Mouse (Mus musculus): Measurements from ENCODE around the gene Uvssa. TPM values are rescaled to one million over a fixed set of nuclear protein-coding genes. Genes with fewer than 3 reads are reported as not detected.

The Uvssa gene
- total RNA-seq, 2 experiments from 2014 or later, result 8.1 to 14.0 TPM

DNA sequence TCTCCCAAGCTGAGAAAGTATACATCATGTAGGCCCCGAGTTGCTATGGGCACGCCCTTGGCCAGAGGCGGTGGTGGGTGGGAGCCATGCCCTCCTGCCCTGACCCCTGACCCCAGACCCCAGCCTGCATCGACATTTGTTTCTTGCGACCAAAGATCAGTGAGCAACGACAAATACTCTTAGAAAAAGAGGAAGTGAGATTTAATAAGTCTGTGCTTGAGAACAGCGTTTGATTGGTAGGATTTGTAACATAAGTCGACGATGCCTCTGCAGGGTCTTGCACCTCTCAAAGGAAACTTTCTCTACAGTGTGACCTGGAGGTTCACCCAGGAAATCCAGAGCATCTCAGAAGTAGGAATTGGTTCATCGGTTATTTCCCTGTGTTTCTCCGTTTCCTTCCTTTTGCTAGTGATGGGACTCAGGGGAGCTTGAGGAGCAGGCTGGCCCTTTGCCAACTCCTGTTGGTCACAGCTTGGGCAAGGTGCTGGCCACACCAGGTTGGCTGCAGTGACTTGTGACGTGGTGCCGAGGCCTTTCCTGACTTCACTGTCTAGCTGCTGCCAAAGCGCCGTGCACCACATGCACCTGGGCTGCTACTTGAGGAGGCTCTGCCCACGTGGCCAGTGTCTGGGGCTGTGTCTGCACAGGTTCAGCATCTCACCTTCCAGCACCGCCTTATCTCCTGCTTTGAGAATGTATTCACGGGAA, 5.9 kb upstream of the Uvssa start:
- peak; percentile 36 for DNase-seq

DNA sequence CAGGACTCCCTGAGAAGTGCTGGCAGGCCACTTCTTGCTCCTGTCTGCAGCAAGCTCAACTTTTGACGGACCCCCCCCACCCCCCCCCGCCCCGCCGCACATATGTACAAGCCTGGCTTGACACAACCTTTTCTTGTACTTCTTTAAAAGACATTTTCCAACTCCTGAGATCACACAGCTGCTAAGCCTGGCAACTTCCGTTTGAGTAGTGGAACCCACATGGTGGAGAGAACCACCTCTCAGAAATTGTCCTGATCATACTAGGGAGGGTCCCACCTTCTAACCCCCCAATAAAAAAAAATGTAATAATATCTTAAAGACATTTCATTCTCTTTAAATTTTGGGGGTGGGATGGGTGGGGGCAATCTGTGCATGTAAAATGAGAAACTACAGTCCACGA, 1.2 kb upstream of the Uvssa start:
- no peak for DNase-seq

DNA sequence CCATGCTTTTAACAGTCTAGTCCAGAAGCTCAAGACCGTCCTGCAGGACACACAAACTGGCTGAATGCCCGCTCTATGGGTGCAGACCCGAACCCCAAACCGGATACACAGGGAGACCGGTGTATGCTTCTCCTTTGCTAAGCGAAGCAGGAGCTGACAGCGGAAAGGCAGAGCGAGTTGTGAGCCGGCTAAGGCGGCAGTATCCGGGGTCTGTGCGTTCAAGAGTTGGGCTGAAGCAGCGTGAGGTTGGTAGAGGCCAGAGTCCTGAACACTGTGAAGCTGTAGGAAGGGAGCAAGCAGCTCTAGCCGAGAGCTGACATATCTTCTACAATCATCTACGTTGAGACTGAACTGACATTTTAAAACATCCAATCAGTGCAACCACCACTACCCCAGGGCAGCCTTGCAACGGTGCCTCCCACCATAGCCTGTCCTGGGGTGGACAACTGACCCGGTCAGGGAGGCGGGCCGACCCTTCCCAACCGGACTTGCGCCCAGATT, 498 bp upstream of the Uvssa start:
- DNase-seq, result peak; percentile 53

DNA sequence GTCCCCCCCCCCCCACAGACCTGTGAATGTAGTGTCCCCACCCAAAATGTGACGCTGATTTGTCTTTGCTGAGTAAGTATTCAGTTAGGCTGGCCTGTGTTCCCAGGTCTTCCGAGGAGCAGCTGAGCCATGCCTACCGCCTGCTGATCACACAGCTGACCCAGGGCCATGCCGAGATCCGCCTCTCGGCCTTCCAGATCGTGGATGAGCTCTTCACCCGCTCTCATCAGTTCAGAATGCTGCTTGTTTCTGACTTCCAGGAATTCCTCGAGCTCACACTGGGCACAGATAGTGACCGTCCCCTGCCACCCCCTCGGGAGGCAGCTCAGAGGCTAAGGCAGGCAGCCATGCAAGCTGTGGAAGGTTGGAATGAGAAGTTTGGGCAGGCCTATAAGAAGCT, 9.2 kb downstream of the Uvssa start:
- no peak for DNase-seq

DNA sequence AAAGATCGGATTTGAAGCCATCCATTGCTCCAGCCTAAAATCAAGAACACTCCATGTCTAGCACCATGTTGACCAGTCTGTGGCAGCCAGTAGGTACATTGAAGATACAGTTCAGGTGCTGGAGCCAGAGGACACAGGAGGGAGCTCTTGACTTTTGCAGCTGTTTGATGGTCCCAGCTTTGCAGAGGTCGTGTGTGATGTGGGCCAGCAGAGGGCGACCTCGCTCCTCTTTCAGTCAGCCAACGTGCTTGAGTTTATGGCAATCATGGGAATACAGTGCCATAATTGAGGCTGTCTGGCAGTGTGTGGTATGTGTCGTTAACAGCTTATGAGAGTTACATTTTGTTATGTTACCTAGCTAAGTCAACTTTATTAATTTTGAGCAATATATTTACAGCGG, 15.5 kb downstream of the Uvssa start:
- peak; percentile 84 for DNase-seq

DNA sequence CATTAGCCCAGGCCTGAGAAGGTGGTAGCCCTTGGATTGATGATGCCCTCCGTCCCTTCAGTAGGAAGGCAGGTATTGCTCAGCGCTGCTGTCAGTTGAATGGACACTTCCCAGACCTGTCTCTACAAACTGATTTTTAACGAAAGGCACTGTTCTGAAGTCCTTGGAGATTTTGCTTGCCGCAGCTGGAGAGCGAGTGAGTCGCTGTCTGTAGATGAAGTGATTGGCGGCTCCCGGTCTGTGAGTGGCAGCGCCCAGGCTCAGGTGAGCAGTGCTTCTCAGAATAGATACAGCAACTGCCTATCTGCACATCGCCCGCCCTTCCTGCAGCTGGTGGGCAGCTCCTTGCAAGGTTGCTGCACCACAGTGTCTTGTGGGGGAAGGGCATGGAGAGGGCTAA, 17.3 kb downstream of the Uvssa start:
- no peak for DNase-seq

DNA sequence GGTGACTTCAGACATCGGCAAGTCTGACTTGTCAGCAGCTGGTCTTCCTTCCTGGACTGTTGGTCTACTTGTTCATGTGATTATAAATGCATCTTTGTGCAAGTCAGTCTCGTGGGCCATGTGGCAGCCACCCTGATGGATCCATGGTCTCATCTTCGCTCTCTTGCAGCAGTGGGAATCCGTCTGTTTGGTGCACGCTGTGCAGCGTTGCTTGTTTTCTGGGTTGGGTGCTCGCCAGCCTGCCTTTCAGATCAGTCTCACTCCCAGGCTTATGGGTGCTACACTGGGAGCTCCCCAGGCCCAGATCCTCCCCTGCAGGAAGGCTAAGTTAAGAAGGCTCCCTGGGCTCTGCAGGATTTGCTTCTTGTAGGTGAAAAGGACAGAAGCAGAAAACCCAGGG, 18.5 kb downstream of the Uvssa start:
- DNase-seq, result no peak

DNA sequence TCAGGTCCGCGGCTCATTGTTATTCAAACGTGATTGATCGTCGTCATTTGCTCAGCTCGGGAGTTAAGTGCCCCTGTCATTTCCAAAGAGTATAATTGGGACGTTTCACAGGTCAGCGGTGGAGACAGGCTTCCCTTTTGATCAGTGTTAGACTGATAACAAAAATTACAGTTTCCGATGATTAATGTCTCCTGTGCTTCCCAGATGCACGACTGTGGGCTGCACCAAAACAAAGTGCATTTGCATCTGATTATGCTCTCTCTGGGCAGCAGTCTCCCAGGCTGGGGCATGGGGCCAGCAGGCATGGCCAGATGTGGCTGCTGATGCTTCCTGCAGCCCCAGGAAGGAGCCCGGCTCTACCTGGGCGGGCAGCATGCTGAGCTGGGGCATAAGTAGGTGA, 22.5 kb downstream of the Uvssa start:
- no peak for DNase-seq

DNA sequence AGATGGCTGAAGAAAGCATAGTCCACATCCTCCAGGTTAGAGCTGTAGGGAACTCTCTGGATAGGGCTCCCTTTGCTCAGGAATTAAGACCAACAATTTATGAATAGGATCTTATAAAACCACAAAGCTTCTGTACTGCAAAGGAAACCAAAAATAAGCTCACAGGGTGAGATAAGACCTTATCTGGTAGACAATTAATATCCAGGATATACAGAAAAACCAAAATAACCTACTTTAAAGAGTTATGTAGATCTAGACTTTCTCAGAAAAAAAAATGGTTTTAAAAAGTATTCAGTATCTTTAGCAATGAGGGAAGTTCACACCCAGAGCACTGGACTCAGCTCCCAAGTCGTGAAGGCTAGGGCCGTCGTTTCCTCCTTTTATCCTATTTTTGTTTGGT, 42.0 kb downstream of the Uvssa start:
- DNase-seq, result no peak

DNA sequence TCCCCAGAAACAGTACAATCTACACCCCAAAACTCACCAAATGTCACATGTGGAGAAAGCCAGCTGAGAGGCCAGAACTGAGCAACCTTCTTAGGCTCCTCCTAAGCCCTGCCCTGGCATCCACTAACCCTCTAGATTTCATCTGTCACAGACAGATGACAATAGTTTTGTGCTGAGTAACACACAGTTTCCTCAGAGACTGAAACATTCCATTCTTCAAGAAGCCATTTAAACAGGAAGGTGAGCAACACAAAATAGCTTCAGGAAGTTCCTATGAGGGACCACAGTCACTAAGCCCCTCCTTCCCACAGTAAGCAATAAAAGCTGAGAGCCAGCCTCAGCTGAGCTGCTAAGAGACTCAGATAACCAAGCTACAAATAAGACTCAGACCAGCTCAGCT, 49.1 kb downstream of the Uvssa start:
- DNase-seq, result no peak

DNA sequence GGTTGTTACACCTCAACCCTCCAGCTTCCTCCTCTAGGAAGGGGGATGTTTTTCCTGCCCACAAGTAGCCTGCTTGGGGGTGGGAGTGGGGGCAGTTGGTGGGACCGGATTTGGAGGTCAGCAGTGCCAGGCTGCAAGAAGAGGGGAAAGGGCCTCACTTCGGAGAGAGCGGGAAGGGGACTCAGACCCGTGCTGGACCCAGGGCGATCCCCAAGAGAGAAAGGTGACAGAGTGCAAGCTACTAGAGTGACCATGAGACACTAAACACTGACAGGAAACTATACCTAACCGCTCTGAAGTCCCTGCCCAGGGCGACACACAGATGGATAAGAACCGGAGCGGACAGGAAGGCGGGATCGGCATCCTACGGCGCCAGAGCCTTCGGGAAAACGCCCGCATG, 51.8 kb downstream of the Uvssa start:
- no peak for DNase-seq

DNA sequence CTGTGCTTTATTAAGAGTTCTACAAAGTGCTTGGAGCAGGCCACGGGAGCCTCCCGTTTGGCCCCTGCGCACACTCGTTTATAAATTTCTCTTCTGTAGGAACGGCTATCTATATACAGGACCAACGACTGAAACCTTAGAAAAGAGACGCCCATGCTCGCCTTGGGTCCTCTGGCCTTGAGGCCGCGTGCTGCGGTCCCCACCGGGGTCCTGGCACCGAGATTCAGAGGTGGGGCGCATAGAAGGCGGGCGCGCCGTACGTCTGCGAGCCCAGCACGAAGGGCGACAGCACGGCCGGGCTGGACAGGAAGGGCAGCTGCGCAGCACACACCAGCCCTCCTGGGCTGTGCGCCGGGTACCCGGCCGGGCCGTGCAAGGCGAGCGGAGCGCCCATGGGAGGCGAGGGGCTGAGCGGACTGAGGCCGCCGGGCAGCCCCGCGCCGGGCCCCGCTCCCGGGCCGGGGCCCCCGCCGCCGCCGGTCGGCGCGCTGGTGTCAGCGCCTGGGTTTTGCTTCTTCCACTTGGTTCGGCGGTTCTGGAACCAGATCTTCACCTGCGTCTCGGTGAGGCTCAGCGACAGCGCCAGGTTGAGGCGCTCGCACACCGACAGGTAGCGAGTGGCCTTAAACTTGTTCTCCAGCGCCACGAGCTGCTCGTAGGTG, 52.3 kb downstream of the Uvssa start:
- no peak for DNase-seq

DNA sequence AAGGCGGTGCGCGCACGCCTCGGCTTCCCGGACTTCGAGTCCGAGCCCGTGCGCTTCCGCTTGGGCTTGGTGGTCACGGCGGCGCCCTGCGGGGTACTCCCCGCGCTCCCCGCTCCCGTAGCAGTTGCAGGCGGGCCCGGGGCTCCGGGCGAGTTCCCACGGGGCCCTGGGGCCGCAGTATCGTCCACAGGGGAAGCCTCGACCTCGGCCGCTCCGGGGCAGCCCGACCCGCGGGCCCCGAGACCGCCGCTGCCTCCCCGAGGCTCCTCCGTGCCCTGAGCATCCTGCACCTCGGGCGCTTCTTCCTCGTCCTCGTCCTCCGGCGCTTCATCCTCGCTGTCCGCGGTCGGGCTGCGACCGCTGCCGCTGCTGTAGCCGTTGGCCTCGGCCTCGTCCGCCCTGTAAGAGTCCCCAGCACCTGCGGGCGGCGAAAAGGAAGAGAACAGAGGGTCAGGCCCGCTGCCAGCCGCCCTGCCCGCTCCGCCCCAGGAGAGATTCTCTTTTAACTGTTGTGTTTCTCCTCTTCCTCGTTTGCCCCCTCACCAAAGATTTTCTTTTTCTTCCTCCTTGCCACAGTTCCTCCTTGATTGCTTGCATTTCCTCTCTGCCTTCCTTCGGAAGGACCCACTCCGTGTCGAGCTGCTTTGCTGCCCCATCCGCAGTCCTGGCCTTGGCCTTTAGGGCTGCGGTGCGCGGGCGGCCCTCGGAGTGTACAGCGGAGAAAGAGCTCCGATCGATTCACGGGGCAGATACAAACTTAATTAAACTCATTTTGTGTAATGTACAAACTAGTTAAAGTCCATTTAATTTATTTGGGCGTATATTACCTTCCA, 53.0 kb downstream of the Uvssa start:
- DNase-seq, result no peak

DNA sequence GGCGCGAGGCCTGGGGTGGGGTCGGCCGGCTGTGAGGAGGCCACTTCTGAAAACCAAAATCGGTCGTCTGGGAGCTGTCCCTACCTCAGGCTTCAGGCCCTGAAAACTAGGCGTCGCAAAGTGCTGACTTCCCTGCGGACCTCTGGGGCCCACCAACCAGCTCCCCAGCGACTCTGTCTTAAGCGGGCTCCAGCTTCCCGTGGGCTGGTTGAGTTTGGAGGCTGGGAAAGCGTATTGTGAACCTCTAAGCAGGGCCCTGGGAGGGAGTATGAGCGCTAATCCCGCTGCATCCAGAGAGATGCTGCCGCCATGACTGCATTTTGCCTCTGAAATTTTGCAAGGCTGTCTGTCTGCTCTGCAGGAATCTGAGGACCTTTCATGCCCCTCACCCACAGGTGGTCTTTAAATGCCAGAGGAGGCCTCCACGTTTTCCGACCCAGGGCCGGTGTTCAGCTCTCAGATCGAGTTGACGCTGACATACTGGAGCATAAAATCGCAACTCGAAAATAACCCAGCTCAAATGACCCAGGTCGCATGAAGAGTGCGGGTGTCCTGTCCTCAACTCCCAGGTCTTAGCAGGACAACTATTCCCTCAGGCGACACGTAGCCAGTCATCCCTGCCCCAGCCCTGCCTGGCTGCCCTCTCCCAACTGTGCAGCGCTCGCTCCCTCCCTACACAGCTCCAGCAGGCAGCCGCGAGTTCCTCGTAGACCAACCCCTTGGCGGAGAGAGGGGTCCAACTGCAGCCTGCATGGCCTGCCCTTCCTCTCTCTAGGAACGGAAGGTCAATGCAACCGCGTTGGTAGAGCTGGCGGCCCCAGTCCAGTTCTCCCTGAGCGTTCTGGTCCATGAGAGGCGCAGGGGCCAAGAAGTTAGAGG, 53.9 kb downstream of the Uvssa start:
- no peak for DNase-seq

DNA sequence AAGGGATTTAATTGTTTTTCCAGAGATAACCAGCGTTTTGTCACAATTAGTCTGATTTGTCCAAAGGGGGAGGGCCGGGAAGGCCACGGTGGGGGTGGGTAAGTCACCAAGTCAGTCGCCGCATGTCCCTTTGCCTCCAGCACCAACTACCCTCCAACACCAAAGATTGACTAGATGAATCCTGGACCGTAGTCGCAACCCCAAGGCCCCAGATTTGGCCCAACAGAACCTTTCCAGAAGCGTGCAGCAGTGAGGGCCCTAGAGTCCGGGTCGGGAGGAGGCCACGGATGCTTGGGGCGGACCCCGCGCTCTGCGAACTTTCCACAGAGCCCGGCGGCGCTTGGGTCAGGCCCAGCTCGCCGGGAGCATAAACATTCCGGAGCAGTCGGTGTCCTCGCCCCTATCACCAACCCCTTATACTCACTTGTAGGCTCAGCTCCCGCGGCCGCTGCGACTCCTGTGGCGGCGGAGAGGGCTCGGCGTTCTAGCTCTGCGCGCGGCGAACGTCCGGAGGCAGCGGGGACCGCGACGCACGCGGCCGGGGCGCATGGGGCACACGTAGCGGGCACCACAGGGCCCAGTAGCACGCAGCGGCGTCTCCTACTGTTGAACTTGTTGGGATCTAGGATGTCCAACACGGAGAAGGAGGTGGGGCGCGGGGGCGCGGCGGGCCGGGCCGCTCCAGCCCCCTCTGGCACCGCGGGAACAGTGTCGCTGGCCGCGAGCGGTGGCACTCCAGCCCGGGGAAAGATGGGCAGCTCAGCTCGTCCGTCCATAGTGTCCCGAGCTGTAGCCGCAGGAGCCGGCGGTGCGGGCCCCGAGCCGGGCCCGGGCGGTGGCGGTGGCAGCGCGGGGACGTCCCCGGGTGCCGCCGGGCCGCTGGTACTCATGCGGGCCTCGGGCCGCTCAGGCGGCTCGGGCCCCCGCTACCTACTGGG, 55.1 kb downstream of the Uvssa start, which contains the start of gene Nkx1-1:
Gene Nkx1-1, minus strand, starts transcription at position 776 of the 938 bp plus-strand sequence.
- DNase-seq, result peak; percentile 22

DNA sequence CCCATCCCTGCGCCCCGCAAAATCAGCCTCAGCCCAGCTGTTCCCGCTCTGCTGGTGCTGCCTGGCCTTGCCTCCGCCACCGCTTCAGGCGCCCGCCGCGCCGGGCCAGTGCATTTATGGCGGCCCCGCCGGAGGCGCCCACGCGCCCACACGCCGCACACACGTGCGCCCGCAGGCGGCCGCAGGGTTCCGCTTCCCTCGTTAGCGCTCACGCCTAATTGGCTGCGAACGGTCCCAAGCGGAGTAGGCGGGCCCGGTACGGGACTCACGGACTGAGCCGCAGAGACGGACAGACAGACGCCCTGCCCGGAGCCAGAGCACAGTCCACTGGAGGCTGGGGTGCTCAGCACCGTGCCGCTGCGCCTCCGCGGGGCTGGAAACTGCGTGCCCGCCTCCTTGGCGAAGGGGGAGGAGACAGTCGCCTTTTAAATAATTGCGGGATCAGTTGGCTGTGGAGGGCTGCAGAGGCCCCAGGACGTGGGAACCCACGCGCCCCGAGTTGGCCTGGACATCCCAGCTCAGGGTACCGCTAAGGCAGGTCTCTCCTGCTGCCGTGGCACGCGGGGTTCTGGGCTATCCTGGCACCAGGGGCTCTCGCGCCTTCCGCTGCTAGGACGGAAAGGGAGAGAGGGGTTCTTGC, 55.9 kb downstream of the Uvssa start:
- DNase-seq, result no peak

DNA sequence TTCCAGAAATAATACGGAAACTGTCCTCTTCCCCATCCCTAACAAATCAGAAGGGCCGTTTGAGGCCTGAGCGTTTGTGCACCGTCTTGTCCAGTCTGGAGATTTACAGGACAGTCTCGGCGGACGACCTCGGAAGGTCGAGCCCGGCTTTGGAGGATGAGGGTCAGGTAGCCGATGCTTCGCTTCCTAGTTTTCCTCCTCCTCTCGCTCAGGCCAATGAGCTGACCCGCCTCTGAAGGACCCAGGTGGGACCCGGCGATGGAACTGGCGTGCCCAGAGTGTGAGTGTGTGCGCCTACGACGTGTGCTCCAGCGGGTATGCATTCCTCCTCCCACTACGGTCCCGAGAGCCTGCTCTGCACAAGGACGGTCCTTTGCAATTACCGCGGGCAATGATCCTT, 56.8 kb downstream of the Uvssa start:
- no peak for DNase-seq

DNA sequence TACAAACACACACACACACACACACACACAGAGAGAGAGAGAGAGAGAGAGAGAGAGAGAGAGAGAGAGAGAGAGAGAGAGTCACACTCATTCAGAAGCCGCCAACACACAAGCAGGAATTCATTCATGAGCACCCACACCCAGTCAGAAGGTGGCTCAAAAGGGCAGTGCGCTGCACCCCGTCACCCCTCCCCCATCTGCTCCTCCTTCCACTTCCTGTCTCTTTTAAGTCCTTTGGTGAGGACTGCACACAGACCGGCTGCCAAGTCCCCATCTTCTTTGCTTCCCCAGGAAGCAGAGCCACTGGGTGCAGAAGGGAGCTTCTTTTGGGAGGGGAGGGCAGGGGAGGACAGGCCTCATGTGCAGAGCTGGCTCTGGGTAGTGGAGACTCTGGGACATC, 57.6 kb downstream of the Uvssa start:
- DNase-seq, result no peak

DNA sequence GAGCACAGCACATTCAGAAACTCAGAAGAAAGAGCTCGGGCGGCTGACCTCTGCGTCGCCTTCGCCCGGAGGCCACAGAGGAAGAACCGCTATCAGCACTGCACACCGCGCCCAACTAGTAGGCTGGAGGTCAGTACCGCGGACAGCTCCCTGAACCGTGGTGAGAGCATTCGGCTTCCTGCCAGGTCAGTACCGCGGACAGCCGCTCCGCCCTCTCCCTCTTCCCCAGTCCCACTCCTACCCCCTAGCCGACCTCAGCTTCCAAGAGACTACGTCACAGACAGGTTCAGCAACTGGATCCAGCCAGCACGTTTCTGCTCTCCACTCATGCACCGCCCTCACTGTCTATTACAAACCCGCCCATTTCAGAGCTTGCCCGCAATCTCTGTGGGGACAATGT, 59.9 kb downstream of the Uvssa start:
- DNase-seq, result peak; percentile 98
